Mouse (Mus musculus) neural tube, embryonic 11.5 days (tissue): ENCODE measurements around the gene Nipsnap1. TPM values are rescaled to one million over a fixed set of nuclear protein-coding genes. Genes with fewer than 3 reads are reported as not detected.
A peak's percentile ranks its signal among the peaks of the same experiment; 100 is the strongest.

Experiments used
- ATAC-seq: fragments of 200-750 bp; cut with Nextera tagmentation; 2 replicates; pipeline ENCODE4 v1.8.0; 2017; ENCODE audit warnings: moderate number of reproducible peaks, mild to moderate bottlenecking, moderate TSS enrichment, moderate library complexity; ENCODE audit not compliant: insufficient read depth, low FRiP score, low TSS enrichment
- DNase-seq: peaks from one replicate; pipeline ENCODE4 v3.0.0-alpha.2; 2015; ENCODE audit warnings: low spot score
- H3K27ac ChIP-seq: fragments of 300-500 bp; sonication (generic); 2 replicates; pipeline ENCODE4 v1.5.1; 2014; ENCODE audit warnings: low read depth, mild to moderate bottlenecking, low read length
- H3K27me3 ChIP-seq: fragments of 300-500 bp; sonication (generic); 2 replicates; pipeline ENCODE4 v1.6.1; 2014; ENCODE audit warnings: mild to moderate bottlenecking, low read length, mixed read lengths; ENCODE audit not compliant: control insufficient read depth, insufficient read depth
- H3K36me3 ChIP-seq: fragments of 300-500 bp; sonication (generic); 2 replicates; pipeline ENCODE4 v1.6.1; 2014; ENCODE audit warnings: mild to moderate bottlenecking, low read length, moderate library complexity, mixed read lengths; ENCODE audit not compliant: control insufficient read depth, insufficient read depth
- H3K4me1 ChIP-seq: fragments of 300-500 bp; sonication (generic); 2 replicates; pipeline ENCODE4 v1.6.1; 2014; ENCODE audit warnings: low read length, mixed read lengths; ENCODE audit not compliant: control insufficient read depth, insufficient read depth
- H3K4me2 ChIP-seq: fragments of 300-500 bp; sonication (generic); 2 replicates; pipeline ENCODE4 v1.6.1; 2014; ENCODE audit warnings: low read depth, mild to moderate bottlenecking, moderate library complexity
- H3K4me3 ChIP-seq: fragments of 300-500 bp; sonication (generic); 2 replicates; pipeline ENCODE4 v1.5.1; 2014; ENCODE audit warnings: low read depth, low read length
- H3K9ac ChIP-seq: fragments of 300-500 bp; sonication (generic); 2 replicates; pipeline ENCODE4 v1.6.1; 2014; ENCODE audit warnings: mild to moderate bottlenecking, low read length
- H3K9me3 ChIP-seq: fragments of 300-500 bp; sonication (generic); 2 replicates; pipeline ENCODE4 v1.6.1; 2016; ENCODE audit warnings: low read length; ENCODE audit not compliant: control insufficient read depth
- WGBS: fragments of 180-500 bp; shearing (Covaris S2); extraction: QIAGEN DNeasy Blood & Tissue Kit; methylation state at CpG from one replicate; pipeline ENCODE4 v1.1.7; 2014; 5-methylcytosine and 5-hydroxymethylcytosine counted together
- polyA plus RNA-seq: library from polyadenylated mRNA; unstranded; fragments of >200 nt; fragmentation: Nextera tagmentation; extraction: Ambion mirVana; gene quantifications from 2 replicates; pipeline ENCODE4 v1.2.1, GENCODE M21; 2014

The Nipsnap1 gene
- 80.4 and 82.9 TPM in 2 replicates for polyA plus RNA-seq

GRCm38 (mm10) chr11:4873755-4874475, at the start of gene Nipsnap1:
TSS of gene Nipsnap1 (plus strand) at chr11:4873951.
- WGBS, result under 1% methylated on average over 30 of the region's 30 CpGs
- peak within 1 kb of the TSS; percentile 77 for H3K4me2 ChIP-seq
- peak within 1 kb of the TSS; percentile 81 for H3K9ac ChIP-seq
- no peaks in the 10 kb centered on the region for H3K9me3 ChIP-seq
- H3K27me3 ChIP-seq, result no peaks in the 10 kb centered on the region
- DNase-seq (peak; percentile 85), ATAC-seq (peak; percentile 91)
- peak within 1 kb of the TSS; percentile 64 for H3K4me3 ChIP-seq
- peaks cover 9% of the 10 kb centered on the region for H3K4me1 ChIP-seq
- no peaks in the 10 kb centered on the region for H3K36me3 ChIP-seq
- no peak within 1 kb of the TSS for H3K27ac ChIP-seq

GRCm38 (mm10) chr11:4826152-4826778, 47.5 kb upstream of the Nipsnap1 start:
- Histone ChIP-seq H3K4me1 (no peaks in the 10 kb centered on the region), H3K27ac (no peak overlapping the region), H3K4me3 (no peak overlapping the region), H3K9ac (no peak overlapping the region), H3K27me3 (no peaks in the 10 kb centered on the region), H3K4me2 (no peak overlapping the region), H3K9me3 (no peaks in the 10 kb centered on the region), H3K36me3 (no peaks in the 10 kb centered on the region)
- 93% methylated on average over 3 of the region's 3 CpGs for WGBS
- no peak for DNase-seq
- no peak for ATAC-seq

GRCm38 (mm10) chr11:4827340-4827739, 46.4 kb upstream of the Nipsnap1 start:
- H3K9me3 ChIP-seq, result no peaks in the 10 kb centered on the region
- H3K4me3 ChIP-seq, result no peak overlapping the region
- ATAC-seq (no peak), DNase-seq (no peak)
- H3K4me2 ChIP-seq, result no peak overlapping the region
- no peak overlapping the region for H3K27ac ChIP-seq
- H3K27me3 ChIP-seq, result no peaks in the 10 kb centered on the region
- H3K4me1 ChIP-seq, result no peaks in the 10 kb centered on the region
- no peaks in the 10 kb centered on the region for H3K36me3 ChIP-seq
- H3K9ac ChIP-seq, result no peak overlapping the region

- Histone ChIP-seq H3K4me2 (no peak overlapping the region), H3K9me3 (no peaks in the 10 kb centered on the region), H3K27me3 (no peaks in the 10 kb centered on the region), H3K9ac (no peak overlapping the region), H3K4me3 (no peak overlapping the region), H3K4me1 (no peaks in the 10 kb centered on the region), H3K27ac (no peak overlapping the region), H3K36me3 (no peaks in the 10 kb centered on the region)
- DNase-seq (no peak), ATAC-seq (no peak)
- 88% methylated on average over 2 of the region's 2 CpGs for WGBS
Measured at GRCm38 (mm10) chr11:4827916-4828315, 45.8 kb upstream of the Nipsnap1 start.

GRCm38 (mm10) chr11:4831066-4831465, 42.7 kb upstream of the Nipsnap1 start:
- DNase-seq (no peak), ATAC-seq (no peak)
- Histone ChIP-seq H3K4me1 (no peaks in the 10 kb centered on the region), H3K27me3 (no peaks in the 10 kb centered on the region), H3K36me3 (no peaks in the 10 kb centered on the region), H3K9me3 (no peaks in the 10 kb centered on the region), H3K4me2 (no peak overlapping the region), H3K27ac (no peak overlapping the region), H3K9ac (no peak overlapping the region), H3K4me3 (no peak overlapping the region)

GRCm38 (mm10) chr11:4833295-4833939, 40.3 kb upstream of the Nipsnap1 start:
- no peak for ATAC-seq
- Histone ChIP-seq H3K9ac (no peak overlapping the region), H3K4me2 (no peak overlapping the region), H3K4me1 (no peaks in the 10 kb centered on the region), H3K27me3 (no peaks in the 10 kb centered on the region), H3K4me3 (no peak overlapping the region), H3K9me3 (no peaks in the 10 kb centered on the region), H3K36me3 (no peaks in the 10 kb centered on the region), H3K27ac (no peak overlapping the region)
- WGBS, result 68% methylated on average over 3 of the region's 3 CpGs
- DNase-seq, result no peak

GRCm38 (mm10) chr11:4835436-4835835, 38.3 kb upstream of the Nipsnap1 start:
- no peaks in the 10 kb centered on the region for H3K4me1 ChIP-seq
- no peaks in the 10 kb centered on the region for H3K27me3 ChIP-seq
- H3K9me3 ChIP-seq, result no peaks in the 10 kb centered on the region
- H3K4me3 ChIP-seq, result no peak overlapping the region
- 87% methylated on average over 6 of the region's 6 CpGs for WGBS
- no peak overlapping the region for H3K9ac ChIP-seq
- no peak for DNase-seq
- no peaks in the 10 kb centered on the region for H3K36me3 ChIP-seq
- no peak for ATAC-seq
- H3K27ac ChIP-seq, result no peak overlapping the region
- no peak overlapping the region for H3K4me2 ChIP-seq

GRCm38 (mm10) chr11:4836755-4837154, 37.0 kb upstream of the Nipsnap1 start:
- H3K4me1 ChIP-seq, result no peaks in the 10 kb centered on the region
- DNase-seq, result peak; percentile 39
- H3K4me3 ChIP-seq, result no peak overlapping the region
- no peaks in the 10 kb centered on the region for H3K27me3 ChIP-seq
- 74% methylated on average over 6 of the region's 6 CpGs for WGBS
- ATAC-seq, result no peak
- H3K9ac ChIP-seq, result no peak overlapping the region
- no peak overlapping the region for H3K27ac ChIP-seq
- H3K36me3 ChIP-seq, result no peaks in the 10 kb centered on the region
- no peak overlapping the region for H3K4me2 ChIP-seq
- no peaks in the 10 kb centered on the region for H3K9me3 ChIP-seq

- no peaks in the 10 kb centered on the region for H3K36me3 ChIP-seq
- no peak overlapping the region for H3K27ac ChIP-seq
- no peak overlapping the region for H3K9ac ChIP-seq
- no peak overlapping the region for H3K4me3 ChIP-seq
- DNase-seq (no peak), ATAC-seq (no peak)
- H3K27me3 ChIP-seq, result no peaks in the 10 kb centered on the region
- WGBS, result 71% methylated on average over 5 of the region's 5 CpGs
- H3K9me3 ChIP-seq, result no peaks in the 10 kb centered on the region
- no peaks in the 10 kb centered on the region for H3K4me1 ChIP-seq
- H3K4me2 ChIP-seq, result no peak overlapping the region
Measured at GRCm38 (mm10) chr11:4837342-4837741, 36.4 kb upstream of the Nipsnap1 start.
